Mouse (Mus musculus): ENCODE measurements around the gene Fam151a.

DNA sequence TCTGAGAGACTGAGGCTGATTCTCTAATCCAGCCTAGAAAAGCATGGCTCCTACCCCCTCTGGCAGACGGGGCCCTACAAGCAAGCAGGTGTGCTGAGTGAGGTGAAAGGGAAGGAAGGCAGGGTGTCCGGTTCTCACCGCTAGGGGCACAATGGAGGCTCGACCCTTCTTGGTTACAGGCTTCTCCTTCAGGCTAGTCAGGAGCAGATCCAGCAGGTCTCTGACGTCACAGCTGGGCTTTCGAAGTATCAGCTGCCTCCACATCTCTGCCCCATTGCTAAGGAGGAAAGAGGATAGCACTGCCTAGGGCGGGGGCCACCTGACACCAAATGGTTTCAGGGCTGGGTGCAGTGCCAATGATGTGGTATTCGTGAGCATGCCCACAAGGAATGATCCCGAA is 33.7 kb upstream of the Fam151a start:
- peak; percentile 34; the same call in 1 of the 2 replicates for TF ChIP-seq CTCF (conservative IDR thresholded peaks at IDR 0.05; ENCODE audit: low read length)
- no peak for TF ChIP-seq NANOG (IDR thresholded peaks at IDR 0.05; ENCODE audit: borderline replicate concordance, low read length)
- no peak for TF ChIP-seq POU5F1 (IDR thresholded peaks at IDR 0.05; ENCODE audit: borderline replicate concordance, low read length)
